Mouse (Mus musculus): ENCODE data around the gene Pclo. TPM values are rescaled to one million over a fixed set of nuclear protein-coding genes. Genes with fewer than 3 reads are reported as not detected.

The Pclo gene
- 0.13 and 0.53 TPM in 2 replicates for polyA plus RNA-seq (2012; rRNA removed; ENCODE audit: low replicate concordance)

DNA sequence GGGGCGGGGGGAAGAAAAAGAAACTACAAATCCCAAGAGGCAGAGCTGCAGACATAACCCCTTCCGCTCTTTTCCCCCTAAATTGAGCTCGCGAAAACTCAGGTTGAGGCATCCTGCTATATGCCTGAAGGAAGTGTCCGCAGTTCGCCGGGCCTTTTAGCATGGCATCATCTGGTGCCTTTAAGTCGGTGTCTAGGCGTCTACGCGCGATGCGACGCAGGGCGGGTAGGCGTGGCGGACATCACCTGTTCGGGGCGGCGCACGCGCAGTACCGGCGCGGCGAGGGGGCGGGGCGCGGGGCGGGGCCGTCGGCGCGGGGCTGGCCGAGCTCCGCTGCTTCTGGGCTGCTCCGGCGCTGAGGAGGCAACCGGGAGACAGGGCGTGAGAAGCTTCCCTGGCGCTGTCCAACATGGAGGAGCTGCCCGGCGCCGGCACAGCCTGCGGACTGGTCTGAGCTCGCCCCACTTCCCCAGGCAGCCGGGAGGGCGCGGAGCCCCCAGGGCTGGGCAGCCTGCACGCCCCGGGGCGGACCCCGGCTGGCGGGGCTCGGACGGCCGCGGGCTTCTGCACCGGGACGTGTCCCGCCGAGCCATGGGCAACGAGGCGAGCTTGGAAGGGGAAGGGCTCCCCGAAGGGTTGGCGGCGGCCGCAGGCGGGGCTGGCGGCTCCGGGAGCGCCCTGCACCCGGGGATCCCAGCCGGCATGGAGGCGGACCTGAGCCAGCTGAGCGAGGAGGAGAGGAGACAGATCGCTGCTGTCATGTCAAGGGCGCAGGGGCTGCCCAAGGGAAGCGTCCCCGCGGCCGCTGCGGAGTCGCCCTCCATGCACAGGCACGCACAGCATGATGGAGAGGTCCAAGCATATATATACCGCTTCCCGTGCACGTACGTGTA is at the start of gene Pclo:
Gene Pclo (plus strand): TSS at position 288 of the 893 bp plus-strand sequence.

